Mouse (Mus musculus): ENCODE measurements around the gene Prss3. TPM values are rescaled to one million over a fixed set of nuclear protein-coding genes. Genes with fewer than 3 reads are reported as not detected.

Gene Prss3
- polyA plus RNA-seq (2017; shearing (Covaris generic)), result not detected

GRCm38 (mm10) chr6:41377578-41377977 lies at the start of gene Prss3:
TSS of gene Prss3 (minus strand) at chr6:41377678.

GRCm38 (mm10) chr6:41392056-41392455 lies 14.6 kb upstream of the Prss3 start, which contains the start of gene Gm5771:
TSS of gene Gm5771 (plus strand) at chr6:41392356.

GRCm38 (mm10) chr6:41353932-41354331 lies 23.5 kb downstream of the Prss3 start, which contains the start of gene Try10:
TSS of gene Try10 (plus strand) at chr6:41354105.

Other genes starting within 250 kb of the Prss3 start
- gene Try4, start 75.4 kb downstream of the Prss3 start, polyA plus RNA-seq (2017; shearing (Covaris generic)), result not detected
- gene Try5, start 60.8 kb downstream of the Prss3 start, polyA plus RNA-seq (2017; shearing (Covaris generic)), result not detected
- not detected for gene Try10, start 23.6 kb downstream of the Prss3 start, polyA plus RNA-seq (2017; shearing (Covaris generic))
- not detected for gene Gm5771, start 14.7 kb upstream of the Prss3 start, polyA plus RNA-seq (2017; shearing (Covaris generic))
- not detected for gene Gm10334, start 68.5 kb upstream of the Prss3 start, polyA plus RNA-seq (2017; shearing (Covaris generic))
- gene Prss1, start 81.3 kb upstream of the Prss3 start, polyA plus RNA-seq (2017; shearing (Covaris generic)), result not detected
- gene Prss2, start 144.1 kb upstream of the Prss3 start, polyA plus RNA-seq (2017; shearing (Covaris generic)), result 17.1 TPM
- 28.7 TPM for gene Ephb6, start 227.8 kb upstream of the Prss3 start, polyA plus RNA-seq (2017; shearing (Covaris generic))

All from effector memory CD4-positive, alpha-beta T cell, adult 7 months (primary cell).